Mouse (Mus musculus) gastrocnemius, postnatal 4 days (tissue): Measurements from ENCODE around the gene Slc10a7. TPM values are rescaled to one million over a fixed set of nuclear protein-coding genes. Genes with fewer than 3 reads are reported as not detected.

Experiments
- DNase-seq, 2 experiments: peaks; one replicate each; pipeline ENCODE4 v3.0.0; 2021 to 2022; ENCODE audit warnings: low spot score in 2 of 2, mixed read lengths in 2 of 2
- total RNA-seq, 2 experiments: library from RNA; stranded (reverse); gene quantifications; 2 replicates each; pipeline ENCODE4 v1.2.3; 2021

Slc10a7 gene
- total RNA-seq, 2 experiments from 2014 or later = 14.7 to 18.3 TPM

- DNase-seq = no peak
These were observed 219.1 kb downstream of the Slc10a7 start for GRCm38 (mm10) chr8:78728240-78728639.

GRCm38 (mm10) chr8:78732410-78732809 lies 223.3 kb downstream of the Slc10a7 start:
- no peak for DNase-seq

- peak in 1 of 2 experiments; percentile 26 for DNase-seq
These were observed 223.9 kb downstream of the Slc10a7 start for GRCm38 (mm10) chr8:78732995-78733512.

- no peak for DNase-seq
These were observed 225.8 kb downstream of the Slc10a7 start for GRCm38 (mm10) chr8:78734721-78735517.

- no peak for DNase-seq
These were observed 229.2 kb downstream of the Slc10a7 start for GRCm38 (mm10) chr8:78738304-78738703.

GRCm38 (mm10) chr8:78740936-78741335 lies 231.8 kb downstream of the Slc10a7 start:
- no peak for DNase-seq

GRCm38 (mm10) chr8:78741496-78741895 lies 232.3 kb downstream of the Slc10a7 start:
- DNase-seq = no peak

- no peak for DNase-seq
These were observed 232.8 kb downstream of the Slc10a7 start for GRCm38 (mm10) chr8:78741965-78742364.

- peak; percentile 76 to 90 for DNase-seq
These were observed 233.3 kb downstream of the Slc10a7 start for GRCm38 (mm10) chr8:78742453-78742852.

- DNase-seq = no peak
These were observed 237.9 kb downstream of the Slc10a7 start for GRCm38 (mm10) chr8:78747052-78747451.

GRCm38 (mm10) chr8:78748701-78749100 lies 239.6 kb downstream of the Slc10a7 start:
- DNase-seq = no peak

- no peak for DNase-seq
These were observed 241.0 kb downstream of the Slc10a7 start for GRCm38 (mm10) chr8:78749861-78750825.

GRCm38 (mm10) chr8:78751151-78751550 lies 242.0 kb downstream of the Slc10a7 start:
- no peak for DNase-seq

- DNase-seq = no peak
These were observed 245.8 kb downstream of the Slc10a7 start for GRCm38 (mm10) chr8:78754986-78755385.

- DNase-seq = no peak
These were observed 250.0 kb downstream of the Slc10a7 start for GRCm38 (mm10) chr8:78759139-78759538.

GRCm38 (mm10) chr8:78764976-78765375 lies 255.8 kb downstream of the Slc10a7 start:
- no peak for DNase-seq

- DNase-seq = no peak
These were observed 256.4 kb downstream of the Slc10a7 start for GRCm38 (mm10) chr8:78765556-78765955.

GRCm38 (mm10) chr8:78770584-78770983 lies 261.4 kb downstream of the Slc10a7 start:
- no peak for DNase-seq

GRCm38 (mm10) chr8:78771256-78771655 lies 262.1 kb downstream of the Slc10a7 start:
- DNase-seq = no peak

- DNase-seq = no peak
These were observed 267.7 kb downstream of the Slc10a7 start for GRCm38 (mm10) chr8:78776816-78777215.
